Mouse (Mus musculus) regulatory T cell (primary cell): Measurements from ENCODE around the gene Mlst8.
"Not testable (repeated sequence)": the region's sequence is repeated elsewhere in the genome, so short reads cannot be mapped to it uniquely, and the experiment has no call there.

Experiments
- in situ Hi-C: fragments of 300-600 bp; cut with MboI, MseI; formaldehyde crosslinking; loops from one replicate; pipeline ENCODE4 v1.15.1; 2025; ENCODE audit warnings: high pct_unique_total_duplicates

Mlst8 gene

DNA sequence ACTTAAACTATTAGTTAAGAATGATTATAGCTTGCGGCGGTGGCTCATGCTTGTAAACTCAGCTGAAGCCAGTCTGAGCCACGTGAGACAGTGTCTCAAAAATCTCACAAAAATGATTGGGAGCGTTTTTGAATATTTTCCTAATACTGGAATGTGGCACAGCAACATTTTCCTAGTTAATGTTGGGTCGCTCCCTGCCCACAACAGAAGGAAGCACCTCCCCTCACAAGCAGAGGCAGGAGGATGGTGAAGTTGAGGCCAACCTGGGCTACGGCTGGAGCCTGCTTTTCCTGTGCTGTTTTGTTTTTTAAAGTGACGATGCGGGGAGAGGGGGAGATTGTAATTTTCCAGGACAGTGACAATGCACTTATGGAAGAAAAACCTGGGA lies 51.7 kb downstream of the Mlst8 start:
- in situ Hi-C loops, result no loop called here

DNA sequence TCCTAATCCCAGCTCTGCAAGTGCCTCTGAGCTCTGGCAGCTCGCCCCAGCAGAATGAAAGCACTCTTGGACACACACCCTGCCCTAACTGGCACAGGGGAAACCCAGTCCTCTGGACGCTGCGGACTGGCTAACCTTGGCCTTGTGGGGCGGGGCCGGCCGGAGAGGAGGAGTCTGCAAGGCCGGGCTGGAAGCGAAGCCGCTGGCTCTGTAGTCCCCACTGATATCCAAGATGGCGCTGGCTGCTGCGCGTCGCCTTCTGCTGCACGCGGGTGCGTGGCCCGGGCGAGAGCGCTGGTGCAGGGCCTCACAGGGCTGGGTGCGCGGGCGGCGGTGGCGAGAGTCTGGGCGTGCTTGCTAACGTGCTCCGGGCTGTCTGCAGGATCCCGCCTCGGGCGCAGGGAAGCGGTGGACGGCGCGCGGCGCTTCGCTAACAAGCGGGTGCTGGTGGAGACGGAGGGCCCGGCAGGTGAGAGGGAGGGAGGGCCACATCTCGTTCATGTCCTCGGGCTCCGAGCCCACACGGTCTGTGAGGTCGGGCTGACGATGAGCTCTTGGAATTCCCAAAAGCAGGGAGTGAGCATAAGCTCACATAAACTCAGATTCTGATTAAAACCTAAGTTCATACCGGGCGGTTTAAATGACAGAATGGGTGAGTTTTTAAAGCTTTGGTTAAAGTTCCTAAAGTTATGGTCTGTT lies 52.3 kb downstream of the Mlst8 start, which contains the start of gene Eci1:
Gene Eci1, plus strand, starts transcription at position 171 of the 699 bp plus-strand sequence.
- in situ Hi-C loops, result no loop called here

DNA sequence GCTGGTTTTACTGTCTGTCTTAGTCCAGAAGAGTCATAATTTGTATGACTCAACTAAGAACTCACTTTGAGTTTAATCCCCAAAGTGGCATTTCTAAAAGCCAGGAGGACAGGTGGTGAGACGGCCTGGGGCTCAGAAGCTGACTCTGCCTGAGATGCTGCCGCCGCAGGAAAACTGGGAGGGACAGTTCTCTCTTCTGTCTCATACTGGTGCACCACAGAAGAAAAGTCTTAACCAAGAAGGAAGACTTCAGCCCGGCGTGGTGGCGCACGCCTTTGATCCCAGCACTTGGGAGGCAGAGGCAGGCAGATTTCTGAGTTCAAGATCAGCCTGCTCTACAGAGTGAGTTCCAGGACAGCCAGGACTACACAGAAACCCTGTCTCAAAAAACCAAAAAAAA lies 53.0 kb downstream of the Mlst8 start:
- in situ Hi-C loops, result no loop called here

DNA sequence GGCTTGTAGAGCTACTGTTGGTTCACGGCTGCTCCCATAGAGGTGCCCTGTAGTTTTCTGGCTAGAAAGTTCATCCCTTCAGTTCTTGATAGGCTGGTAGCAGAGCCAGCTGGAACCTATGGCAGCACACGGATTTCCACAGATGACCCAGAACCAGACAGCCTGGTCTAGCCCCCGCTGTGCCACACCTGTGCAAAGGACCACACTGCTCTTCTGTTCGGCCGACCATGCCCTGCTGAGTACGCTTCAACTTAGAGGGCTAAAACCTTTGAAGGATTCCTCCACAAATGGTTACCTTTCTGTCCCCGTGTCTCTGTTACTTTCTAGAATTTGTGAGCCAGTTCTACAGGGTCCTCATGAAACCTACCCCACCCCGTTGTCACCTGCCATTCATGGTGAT lies 53.6 kb downstream of the Mlst8 start:
- in situ Hi-C loops, result not testable (repeated sequence)

DNA sequence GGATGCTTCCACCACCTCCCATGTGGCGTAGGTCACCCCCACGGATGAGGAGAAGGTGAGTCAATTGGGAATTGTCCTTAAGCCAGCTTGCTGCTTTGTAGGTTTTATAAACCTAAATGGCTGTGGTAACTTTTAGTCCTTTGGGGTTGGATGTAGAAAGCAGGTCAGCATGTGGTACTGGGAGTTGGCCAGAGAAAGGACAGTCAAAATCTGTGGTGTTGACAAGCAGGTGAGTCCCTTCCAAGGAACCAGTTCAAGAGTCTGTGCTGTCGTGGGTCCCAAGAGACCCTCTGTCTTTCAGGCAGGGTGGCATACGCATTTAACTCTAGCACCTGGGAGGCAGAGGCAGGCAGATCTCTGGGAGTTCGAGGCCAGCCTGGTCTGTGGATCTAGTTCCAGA lies 54.4 kb downstream of the Mlst8 start:
- in situ Hi-C loops, result no loop called here
